21 mouse cellular contexts compared by ENCODE assay signal in the genomic region with DNA sequence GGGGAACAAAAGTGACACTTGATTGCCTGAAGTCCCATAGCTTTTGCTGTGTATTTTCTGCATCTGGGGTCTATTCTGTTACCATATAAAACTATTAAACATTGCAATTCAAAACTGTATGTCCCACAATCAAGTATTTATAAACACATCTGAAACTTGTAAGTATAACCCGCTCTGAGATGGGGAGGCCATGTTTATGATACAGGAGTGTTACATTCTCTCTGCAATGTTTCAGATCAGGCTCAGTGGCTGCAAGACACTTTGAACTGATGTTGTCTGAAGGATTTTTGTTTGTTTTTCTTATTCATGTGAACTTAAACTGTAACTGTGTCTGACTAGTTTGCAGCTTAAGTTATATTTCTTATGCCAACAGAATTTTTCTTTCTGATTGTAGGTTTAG.
"Had no signal": no experiment of that assay in that cellular context is flagged by ENCODE, and none has a peak within 500 bp of the region (broad histone marks: within the 10 kb centered on the region; RNA-seq: fewer than 3 reads in every experiment).

No protein-coding gene starts in this region.

- DNase-seq: liver, embryonic 13.5 days; liver, postnatal 0 days; lung, adult 2 months; lung, postnatal 14 days; retina, postnatal 1 day; right cerebral cortex, adult 18-20 months; right cerebral cortex, postnatal 14 days; thymus, adult 2 months; thymus, postnatal 25 days; thymus, postnatal 4 days had no signal

- H3K9me3 ChIP-seq: liver, embryonic 13.5 days; liver, embryonic 15.5 days; megakaryocyte, embryonic 14.5 days; midbrain, embryonic 13.5 days; neural tube, embryonic 13.5 days; neural tube, embryonic 15.5 days had no signal

- H3K4me1 ChIP-seq: midbrain, embryonic 13.5 days; neural tube, embryonic 13.5 days; neural tube, embryonic 15.5 days had no signal

- H3K36me3 ChIP-seq: liver, embryonic 13.5 days; liver, embryonic 15.5 days; midbrain, embryonic 13.5 days; neural tube, embryonic 13.5 days; neural tube, embryonic 15.5 days had no signal

- ATAC-seq: liver, postnatal 0 days; lung, postnatal 0 days; midbrain, embryonic 13.5 days; midbrain, embryonic 16.5 days had no signal

- H3K4me3 ChIP-seq: liver, embryonic 13.5 days; liver, embryonic 15.5 days; megakaryocyte, embryonic 14.5 days; midbrain, embryonic 13.5 days; myocyte; neural tube, embryonic 13.5 days; neural tube, embryonic 15.5 days had no signal

- H3K4me2 ChIP-seq: liver, embryonic 11.5 days; liver, embryonic 13.5 days; liver, embryonic 15.5 days; midbrain, embryonic 11.5 days; midbrain, embryonic 13.5 days; neural tube, embryonic 13.5 days; neural tube, embryonic 15.5 days had no signal

- H3K27me3 ChIP-seq: liver, embryonic 13.5 days; liver, embryonic 15.5 days; megakaryocyte, embryonic 14.5 days; midbrain, embryonic 13.5 days; neural tube, embryonic 13.5 days; neural tube, embryonic 15.5 days had no signal

- H3K27ac ChIP-seq: liver, embryonic 13.5 days; liver, embryonic 15.5 days; macrophage; midbrain, embryonic 13.5 days; neural tube, embryonic 13.5 days; neural tube, embryonic 15.5 days had no signal

- H3K9ac ChIP-seq: liver, embryonic 13.5 days; liver, embryonic 15.5 days; liver, postnatal 0 days; midbrain, embryonic 13.5 days; neural tube, embryonic 13.5 days; neural tube, embryonic 15.5 days had no signal
